In genomic region chr5:136104511-136104910, GRCm38 (mm10) we compare ENCODE assay signal across 9 mouse cellular contexts. TPM values are rescaled to one million over a fixed set of nuclear protein-coding genes. Genes with fewer than 3 reads are reported as not detected.
DNase-seq lines count a peak whose midpoint lies in the region; ATAC-seq and TF ChIP-seq lines count a peak whose summit lies in the region.
"Had no signal": no experiment of that assay in that cellular context is flagged by ENCODE, and none has a peak within 500 bp of the region (broad histone marks: within the 10 kb centered on the region; RNA-seq: fewer than 3 reads in every experiment).

No protein-coding gene starts in this region.

- H3K4me2 ChIP-seq in kidney, postnatal 0 days (ENCODE audit: low read length), result no peak overlapping the region
- no peak overlapping the region for H3K4me2 ChIP-seq in limb, embryonic 14.5 days (replicated peaks; ENCODE audit: low read depth, low read length, severe bottlenecking)
- H3K4me2 ChIP-seq: lung, embryonic 15.5 days had no signal

- no peaks in the 10 kb centered on the region for H3K9me3 ChIP-seq in kidney, postnatal 0 days (replicated peaks; ENCODE audit: low read length)
- peaks cover 4% of the 10 kb centered on the region for H3K9me3 ChIP-seq in G1E (replicated peaks)
- H3K9me3 ChIP-seq in limb, embryonic 14.5 days (ENCODE audit: control insufficient read depth, low read length), result no peaks in the 10 kb centered on the region
- H3K9me3 ChIP-seq: lung, embryonic 15.5 days had no signal

- no peak for ATAC-seq in kidney, postnatal 0 days (replicated peaks; ENCODE audit: low FRiP score, low read depth)
- ATAC-seq in G1E (ENCODE audit: extremely low read depth, insufficient number of reproducible peaks, low FRiP score, poor library complexity, severe bottlenecking), result no peak
- ATAC-seq in limb, embryonic 14.5 days (ENCODE audit: low FRiP score, low read depth), result no peak

- WGBS in kidney, postnatal 0 days, result 89% methylated on average over 5 of the region's 5 CpGs
- 90% methylated on average over 5 of the region's 5 CpGs for WGBS in limb, embryonic 14.5 days

- H3K4me1 ChIP-seq in kidney, postnatal 0 days (replicated peaks; ENCODE audit: insufficient read depth, low read length), result no peaks in the 10 kb centered on the region
- peaks cover 19% of the 10 kb centered on the region for H3K4me1 ChIP-seq in G1E (ENCODE audit: insufficient read depth, low read depth, low read length)
- no peaks in the 10 kb centered on the region for H3K4me1 ChIP-seq in limb, embryonic 14.5 days (ENCODE audit: control insufficient read depth, insufficient read depth, low read length)

- H3K36me3 ChIP-seq in kidney, postnatal 0 days (ENCODE audit: insufficient read depth, low read length), result no peaks in the 10 kb centered on the region
- H3K36me3 ChIP-seq in G1E (replicated peaks), result no peaks in the 10 kb centered on the region
- peaks cover 5% of the 10 kb centered on the region; the same call in 1 of the 2 replicates for H3K36me3 ChIP-seq in limb, embryonic 14.5 days (ENCODE audit: control insufficient read depth, insufficient read depth, low read length)
- H3K36me3 ChIP-seq: lung, embryonic 15.5 days had no signal

- H3K4me3 ChIP-seq in kidney, postnatal 0 days (replicated peaks; ENCODE audit: low read depth, low read length), result no peak overlapping the region
- no peak overlapping the region for H3K4me3 ChIP-seq in G1E (ENCODE audit: low read depth, low read length)
- H3K4me3 ChIP-seq in limb, embryonic 14.5 days (replicated peaks; ENCODE audit: low read length), result no peak overlapping the region
- H3K4me3 ChIP-seq: lung, embryonic 15.5 days had no signal

- H3K27ac ChIP-seq in kidney, postnatal 0 days, result no peak overlapping the region
- no peak overlapping the region for H3K27ac ChIP-seq in limb, embryonic 14.5 days (replicated peaks; ENCODE audit: low read depth, low read length)
- H3K27ac ChIP-seq: lung, embryonic 15.5 days had no signal

- no peaks in the 10 kb centered on the region for H3K27me3 ChIP-seq in kidney, postnatal 0 days (ENCODE audit: insufficient read depth, low read length)
- H3K27me3 ChIP-seq in G1E (ENCODE audit: insufficient read depth, low read length), result peaks cover 56% of the 10 kb centered on the region
- H3K27me3 ChIP-seq in limb, embryonic 14.5 days (ENCODE audit: control insufficient read depth, insufficient read depth, low read length), result 0 out of 2 replicates have a peak, but pooled peaks cover 3% of the 10 kb centered on the region
- H3K27me3 ChIP-seq: lung, embryonic 15.5 days had no signal

- peak; percentile 67 for TF ChIP-seq CTCF in kidney, postnatal 0 days (IDR thresholded peaks at IDR 0.05; ENCODE audit: low read depth)
- TF ChIP-seq CTCF in G1E (IDR thresholded peaks at IDR 0.05; ENCODE audit: low read depth, low read length), result peak; percentile 75

- no peak for TF ChIP-seq POLR2A in limb, embryonic 14.5 days (IDR thresholded peaks at IDR 0.05; ENCODE audit: borderline replicate concordance, extremely low read depth, insufficient read depth, insufficient read length)

- no peak overlapping the region for H3K9ac ChIP-seq in kidney, postnatal 0 days (ENCODE audit: low read depth, low read length)
- H3K9ac ChIP-seq in limb, embryonic 14.5 days (ENCODE audit: low read depth, low read length, severe bottlenecking), result no peak overlapping the region
- H3K9ac ChIP-seq: lung, embryonic 15.5 days had no signal

- DNase-seq in kidney, postnatal 0 days (ENCODE audit: low spot score), result no peak
- no peak for DNase-seq in kidney, adult 8-10 months
- DNase-seq in 416B (ENCODE audit: low read depth), result peak; percentile 39
- no peak for DNase-seq in G1E (ENCODE audit: low spot score)
- peak; percentile 26 for DNase-seq in limb, embryonic 14.5 days (ENCODE audit: low spot score)
- no peak for DNase-seq in frontal cortex, postnatal 25 days (ENCODE audit: low spot score in 2 of 2)
- DNase-seq in cerebellum, adult 11 months, result no peak
- no peak for DNase-seq in urinary bladder, adult 18-20 months (ENCODE audit: low spot score in 2 of 2)

RNA-seq across cellular contexts. Expression of gene Polr2j, which starts 11.9 kb away (rescaled TPM):
- 239 and 250 TPM in 2 replicates for polyA plus RNA-seq in kidney, postnatal 0 days (2015; fragmentation: Nextera tagmentation; extraction: Ambion mirVana)
- total RNA-seq in G1E (2014; fragmentation: Nextera tagmentation) (71.5 and 76.8 TPM in 2 replicates), G1E (2017) (192 and 216 TPM in 2 replicates)
- polyA plus RNA-seq in G1E (2012), result 99.2 and 163 TPM in 2 replicates
- polyA plus RNA-seq in limb, embryonic 14.5 days (2012; rRNA removed), result 148 and 156 TPM in 2 replicates
- 245 and 251 TPM in 2 replicates for polyA plus RNA-seq in limb, embryonic 14.5 days (2014; fragmentation: Nextera tagmentation; extraction: Ambion mirVana)

RNA-seq across cellular contexts. Expression of gene Rasa4, which starts 20.8 kb away (rescaled TPM):
- polyA plus RNA-seq in kidney, postnatal 0 days (2015; fragmentation: Nextera tagmentation; extraction: Ambion mirVana), result 8.8 and 9.9 TPM in 2 replicates
- total RNA-seq in G1E (2014; fragmentation: Nextera tagmentation) (0.29 TPM in 1 of 2 replicates, not detected in the other), G1E (2017) (0.38 and 0.81 TPM in 2 replicates)
- polyA plus RNA-seq in G1E (2012), result 0.11 and 0.18 TPM in 2 replicates
- polyA plus RNA-seq in limb, embryonic 14.5 days (2012; rRNA removed), result 29.4 and 35.0 TPM in 2 replicates
- polyA plus RNA-seq in limb, embryonic 14.5 days (2014; fragmentation: Nextera tagmentation; extraction: Ambion mirVana), result 14.1 and 17.1 TPM in 2 replicates

RNA-seq across cellular contexts. Expression of gene Lrwd1, which starts 31.4 kb away (rescaled TPM):
- 21.6 and 23.1 TPM in 2 replicates for polyA plus RNA-seq in kidney, postnatal 0 days (2015; fragmentation: Nextera tagmentation; extraction: Ambion mirVana)
- total RNA-seq in G1E (2014; fragmentation: Nextera tagmentation), result 16.6 and 16.9 TPM in 2 replicates
- total RNA-seq in G1E (2017), result 43.3 and 51.8 TPM in 2 replicates
- 92.6 and 112 TPM in 2 replicates for polyA plus RNA-seq in G1E (2012)
- polyA plus RNA-seq in limb, embryonic 14.5 days (2012; rRNA removed), result 59.4 and 71.7 TPM in 2 replicates
- polyA plus RNA-seq in limb, embryonic 14.5 days (2014; fragmentation: Nextera tagmentation; extraction: Ambion mirVana), result 31.1 and 33.6 TPM in 2 replicates

RNA-seq across cellular contexts. Expression of gene Alkbh4, which starts 31.4 kb away (rescaled TPM):
- 12.2 and 15.4 TPM in 2 replicates for polyA plus RNA-seq in kidney, postnatal 0 days (2015; fragmentation: Nextera tagmentation; extraction: Ambion mirVana)
- total RNA-seq in G1E (2014; fragmentation: Nextera tagmentation) (21.9 and 24.5 TPM in 2 replicates), G1E (2017) (12.4 and 16.4 TPM in 2 replicates)
- polyA plus RNA-seq in G1E (2012), result 36.8 and 38.6 TPM in 2 replicates
- 20.0 and 28.9 TPM in 2 replicates for polyA plus RNA-seq in limb, embryonic 14.5 days (2012; rRNA removed)
- 15.0 and 16.1 TPM in 2 replicates for polyA plus RNA-seq in limb, embryonic 14.5 days (2014; fragmentation: Nextera tagmentation; extraction: Ambion mirVana)

RNA-seq across cellular contexts. Expression of gene Upk3bl, which starts 50.2 kb away (rescaled TPM):
- polyA plus RNA-seq in kidney, postnatal 0 days (2015; fragmentation: Nextera tagmentation; extraction: Ambion mirVana), result 4.0 and 6.1 TPM in 2 replicates
- total RNA-seq in G1E (2014; fragmentation: Nextera tagmentation), result not detected in 2 replicates
- total RNA-seq in G1E (2017), result not detected in 2 replicates
- polyA plus RNA-seq in G1E (2012), result not detected in 2 replicates
- 3.0 and 7.5 TPM in 2 replicates for polyA plus RNA-seq in limb, embryonic 14.5 days (2012; rRNA removed)
- 11.5 and 14.1 TPM in 2 replicates for polyA plus RNA-seq in limb, embryonic 14.5 days (2014; fragmentation: Nextera tagmentation; extraction: Ambion mirVana)

Comparison
In these comparisons a context has a peak if more than half of its experiments do, and no peak if none do; other contexts are left out.
1. DNase-seq: peak in 416B (single experiment) and limb, embryonic 14.5 days (single experiment); none in kidney, postnatal 0 days (single experiment), kidney, adult 8-10 months (0 of 2), G1E (single experiment), frontal cortex, postnatal 25 days (0 of 2), cerebellum, adult 11 months (single experiment) and urinary bladder, adult 18-20 months (0 of 2).